8 mouse cellular contexts compared by ENCODE assay signal in genomic region chr7:125444464-125445401, GRCm38 (mm10). TPM values are rescaled to one million over a fixed set of nuclear protein-coding genes. Genes with fewer than 3 reads are reported as not detected.
DNase-seq lines count a peak whose midpoint lies in the region; ATAC-seq and TF ChIP-seq lines count a peak whose summit lies in the region.

Gene Kdm8 (plus strand): TSS chr7:125444676.

- peak within 1 kb of the TSS; percentile 88 for H3K9ac ChIP-seq in heart, embryonic 11.5 days (ENCODE audit: low read depth, low read length)
- peak within 1 kb of the TSS; percentile 93 for H3K9ac ChIP-seq in kidney, embryonic 16.5 days (replicated peaks; ENCODE audit: low read length)
- H3K9ac ChIP-seq in liver, adult 2 months (ENCODE audit: low read depth, low read length), result peak within 1 kb of the TSS; percentile 77

- H3K9me3 ChIP-seq in erythroblast, embryonic 14.5 days (ENCODE audit: control insufficient read depth, low read length), result peaks cover 5% of the 10 kb centered on the region; the same call in 1 of the 2 replicates
- no peaks in the 10 kb centered on the region for H3K9me3 ChIP-seq in heart, embryonic 11.5 days (replicated peaks; ENCODE audit: control insufficient read depth, low read length)
- H3K9me3 ChIP-seq in kidney, embryonic 16.5 days (ENCODE audit: low read length), result no peaks in the 10 kb centered on the region

- H3K4me1 ChIP-seq in erythroblast, embryonic 14.5 days (ENCODE audit: control insufficient read depth), result peaks cover 64% of the 10 kb centered on the region
- H3K4me1 ChIP-seq in heart, embryonic 11.5 days (ENCODE audit: control insufficient read depth, insufficient read depth, low read length), result peaks cover 10% of the 10 kb centered on the region
- H3K4me1 ChIP-seq in kidney, embryonic 16.5 days (ENCODE audit: insufficient read depth, low read length), result peaks cover 17% of the 10 kb centered on the region
- peaks cover 6% of the 10 kb centered on the region for H3K4me1 ChIP-seq in liver, adult 2 months (ENCODE audit: control insufficient read depth, insufficient read depth, low read length)

- H3K79me2 ChIP-seq in C2C12 (ENCODE audit: control insufficient read depth, insufficient read depth) (peaks cover 30% of the 10 kb centered on the region), myocyte (ENCODE audit: control insufficient read depth, insufficient read depth) (peaks cover 5% of the 10 kb centered on the region)
- H3K79me2 ChIP-seq in liver, adult 2 months (ENCODE audit: control insufficient read depth, insufficient read depth, low read length), result no peaks in the 10 kb centered on the region

- H3K27me3 ChIP-seq in C2C12 (ENCODE audit: control insufficient read depth, insufficient read depth, insufficient read length) (no peaks in the 10 kb centered on the region), myocyte (ENCODE audit: control insufficient read depth, insufficient read depth, insufficient read length) (no peaks in the 10 kb centered on the region)
- H3K27me3 ChIP-seq in erythroblast, embryonic 14.5 days (ENCODE audit: control insufficient read depth), result no peaks in the 10 kb centered on the region
- no peaks in the 10 kb centered on the region for H3K27me3 ChIP-seq in heart, embryonic 11.5 days (ENCODE audit: control insufficient read depth, insufficient read depth, low read length)
- H3K27me3 ChIP-seq in kidney, embryonic 16.5 days (ENCODE audit: insufficient read depth, low read length), result no peaks in the 10 kb centered on the region
- H3K27me3 ChIP-seq in liver, adult 2 months (ENCODE audit: control insufficient read depth, insufficient read depth, low read length), result no peaks in the 10 kb centered on the region
- H3K27me3 ChIP-seq in splenic B cell, adult 2 months (ENCODE audit: control insufficient read depth, insufficient read depth, low read length, poor library complexity, severe bottlenecking), result no peaks in the 10 kb centered on the region

- no peak for TF ChIP-seq CTCF in C2C12 (IDR thresholded peaks at IDR 0.05; ENCODE audit: control insufficient read depth, insufficient read depth, insufficient read length)
- no peak for TF ChIP-seq CTCF in brain, embryonic 14.5 days (IDR thresholded peaks at IDR 0.05; ENCODE audit: borderline replicate concordance, extremely low read depth, insufficient read depth, insufficient read length)
- no peak for TF ChIP-seq CTCF in liver, adult 2 months (IDR thresholded peaks at IDR 0.05; ENCODE audit: low read depth, low read length)

- peak; percentile 49; the same call in 1 of the 2 replicates for TF ChIP-seq POLR2A in brain, embryonic 14.5 days (IDR thresholded peaks at IDR 0.05; ENCODE audit: borderline replicate concordance, extremely low read depth, insufficient read depth, insufficient read length, poor library complexity, severe bottlenecking)
- no peak for TF ChIP-seq POLR2A in liver, adult 2 months (IDR thresholded peaks at IDR 0.05; ENCODE audit: extremely low read depth, insufficient read depth, low read length)
- peak; percentile 91 for TF ChIP-seq POLR2A in myocyte (IDR thresholded peaks at IDR 0.05; ENCODE audit: insufficient read length, low read depth)

- peak within 1 kb of the TSS; percentile 84 for H3ac ChIP-seq in C2C12 (ENCODE audit: control insufficient read depth, insufficient read length, low read depth)
- H3ac ChIP-seq in myocyte (ENCODE audit: control insufficient read depth, insufficient read length), result peak within 1 kb of the TSS; percentile 41

- 3% methylated on average over 61 of the region's 61 CpGs for WGBS in heart, embryonic 11.5 days (ENCODE audit: insufficient replicate concordance)
- 2% methylated on average over 61 of the region's 61 CpGs for WGBS in kidney, embryonic 16.5 days
- under 1% methylated on average over 61 of the region's 61 CpGs for WGBS in liver, adult 2 months

- H3K27ac ChIP-seq in heart, embryonic 11.5 days (ENCODE audit: low read depth, low read length), result peak within 1 kb of the TSS; percentile 90
- H3K27ac ChIP-seq in kidney, embryonic 16.5 days (ENCODE audit: low read length), result peak within 1 kb of the TSS; percentile 99
- H3K27ac ChIP-seq in liver, adult 2 months (replicated peaks; ENCODE audit: insufficient read depth, low read depth, low read length), result peak within 1 kb of the TSS; percentile 82

- peak within 1 kb of the TSS; percentile 91 for H3K4me2 ChIP-seq in heart, embryonic 11.5 days
- peak within 1 kb of the TSS; percentile 89 for H3K4me2 ChIP-seq in kidney, embryonic 16.5 days (replicated peaks; ENCODE audit: low read depth, low read length)
- peak within 1 kb of the TSS; percentile 92 for H3K4me2 ChIP-seq in myocyte (ENCODE audit: low read depth)

- no peaks in the 10 kb centered on the region for H3K36me3 ChIP-seq in C2C12 (ENCODE audit: control insufficient read depth, insufficient read depth)
- H3K36me3 ChIP-seq in erythroblast, embryonic 14.5 days (ENCODE audit: control insufficient read depth), result peaks cover 16% of the 10 kb centered on the region
- H3K36me3 ChIP-seq in heart, embryonic 11.5 days (ENCODE audit: control insufficient read depth, insufficient read depth, low read length), result no peaks in the 10 kb centered on the region
- H3K36me3 ChIP-seq in kidney, embryonic 16.5 days (ENCODE audit: insufficient read depth, low read length), result no peaks in the 10 kb centered on the region
- H3K36me3 ChIP-seq in liver, adult 2 months (ENCODE audit: control insufficient read depth, insufficient read depth, low read length), result no peaks in the 10 kb centered on the region
- H3K36me3 ChIP-seq in myocyte (ENCODE audit: control insufficient read depth, insufficient read depth), result no peaks in the 10 kb centered on the region
- H3K36me3 ChIP-seq in splenic B cell, adult 2 months (ENCODE audit: control insufficient read depth, insufficient read depth, low read length, poor library complexity, severe bottlenecking), result no peaks in the 10 kb centered on the region

- DNase-seq in brain, embryonic 14.5 days (ENCODE audit: low read depth), result peak; percentile 99
- peak; percentile 96 for DNase-seq in liver, adult 2 months (ENCODE audit: extremely low read depth, low read depth, low spot score)
- DNase-seq in splenic B cell, adult 2 months (ENCODE audit: low read depth, low spot score), result peak; percentile 96

- H3K79me3 ChIP-seq in C2C12 (ENCODE audit: low read depth), result peaks cover 5% of the 10 kb centered on the region

- peak; percentile 93 for ATAC-seq in heart, embryonic 11.5 days (replicated peaks; ENCODE audit: insufficient number of reproducible peaks, low FRiP score, low TSS enrichment)
- ATAC-seq in kidney, embryonic 16.5 days (ENCODE audit: low FRiP score, low TSS enrichment), result peak; percentile 97

- peak within 1 kb of the TSS; percentile 41 for H3K4me3 ChIP-seq in C2C12 (ENCODE audit: insufficient read depth, poor library complexity, severe bottlenecking)
- H3K4me3 ChIP-seq in erythroblast, embryonic 14.5 days (replicated peaks), result peak within 1 kb of the TSS; percentile 79
- peak within 1 kb of the TSS; percentile 54 for H3K4me3 ChIP-seq in heart, embryonic 11.5 days (ENCODE audit: low read depth, low read length)
- peak within 1 kb of the TSS; percentile 76 for H3K4me3 ChIP-seq in kidney, embryonic 16.5 days (ENCODE audit: low read length)
- H3K4me3 ChIP-seq in liver, adult 2 months (ENCODE audit: insufficient read depth, low read depth, low read length), result peak within 1 kb of the TSS; percentile 68
- H3K4me3 ChIP-seq in myocyte, result peak within 1 kb of the TSS; percentile 73

TF ChIP-seq in C2C12, 6 proteins besides CTCF, POLR2A, EP300 and RAD21:
- TF ChIP-seq MYOD1 (IDR thresholded peaks at IDR 0.05; ENCODE audit: control insufficient read depth, insufficient read length, low read depth), result no peak
- TF ChIP-seq MAX (IDR thresholded peaks at IDR 0.05), result peak; percentile 59
- no peak for TF ChIP-seq MYOG (IDR thresholded peaks at IDR 0.05; ENCODE audit: control insufficient read depth, extremely low read depth, insufficient read length)
- peak; percentile 3 for TF ChIP-seq USF1 (IDR thresholded peaks at IDR 0.05; ENCODE audit: low read depth)
- TF ChIP-seq FOSL1 (IDR thresholded peaks at IDR 0.05; ENCODE audit: insufficient read depth, low read length, poor library complexity, severe bottlenecking), result no peak
- TF ChIP-seq CEBPB (IDR thresholded peaks at IDR 0.05; ENCODE audit: low read depth), result no peak

TF ChIP-seq in myocyte, 11 proteins besides CTCF, POLR2A, EP300 and RAD21:
- TF ChIP-seq CEBPB (IDR thresholded peaks at IDR 0.05; ENCODE audit: insufficient read depth, poor library complexity, severe bottlenecking) (no peak), MYOD1 (IDR thresholded peaks at IDR 0.05; ENCODE audit: control insufficient read depth in 1 of 3, insufficient read length in 2 of 3, low read depth in 2 of 3) (peak in 1 of 3 experiments; percentile 13), TCF12 (IDR thresholded peaks at IDR 0.05; ENCODE audit: insufficient read depth, poor library complexity, severe bottlenecking) (no peak), TCF3 (IDR thresholded peaks at IDR 0.05; ENCODE audit: insufficient read length, low read depth) (no peak), MYOG (IDR thresholded peaks at IDR 0.05; ENCODE audit: control insufficient read depth in 1 of 3, insufficient read depth in 1 of 3, insufficient read length in 2 of 3, low read depth in 2 of 3) (peak in 1 of 3 experiments; percentile 28), POLR2AphosphoS2 (IDR thresholded peaks at IDR 0.05; ENCODE audit: insufficient read length, low read depth) (peak; percentile 84), SRF (IDR thresholded peaks at IDR 0.05; ENCODE audit: control insufficient read depth, insufficient read length, low read depth) (peak; percentile 86)

RNA-seq across cellular contexts. Expression of gene Kdm8, which starts in this region (rescaled TPM):
- polyA plus RNA-seq in C2C12 (2012; fragmentation: generic; extraction: Trizol) (10.3 TPM), myocyte (2012; fragmentation: generic; extraction: Trizol) (4.0 TPM)
- 6.3 and 8.1 TPM in 2 replicates for polyA plus RNA-seq in brain, embryonic 14.5 days (2012; rRNA removed)
- 0.23 and 0.27 TPM in 2 replicates for polyA plus RNA-seq in erythroblast, embryonic 14.5 days (2012)
- 7.8 and 7.9 TPM in 2 replicates for polyA plus RNA-seq in heart, embryonic 11.5 days (2014; fragmentation: Nextera tagmentation; extraction: Ambion mirVana)
- polyA plus RNA-seq in kidney, embryonic 16.5 days (2015; fragmentation: Nextera tagmentation; extraction: Ambion mirVana), result 13.3 and 14.1 TPM in 2 replicates
- 1.9 and 2.2 TPM in 2 replicates for total RNA-seq in liver, adult 2 months (2014; rRNA removed)
- polyA plus RNA-seq in liver, adult 2 months (2012; rRNA removed), result 2.0 and 2.4 TPM in 2 replicates

Comparison
In these comparisons a context has a peak if more than half of its experiments do, and no peak if none do; other contexts are left out.
1. Peak in every context shown above with its lines: DNase-seq, ATAC-seq, H3K4me3 ChIP-seq and H3K27ac ChIP-seq.